Mouse (Mus musculus) embryo, embryonic 11 days (tissue): ENCODE measurements around the gene Irgq.

Experiments used
- DNase-seq: peaks from one replicate; pipeline ENCODE4 v3.0.0-alpha.2; 2015

The Irgq gene

DNA sequence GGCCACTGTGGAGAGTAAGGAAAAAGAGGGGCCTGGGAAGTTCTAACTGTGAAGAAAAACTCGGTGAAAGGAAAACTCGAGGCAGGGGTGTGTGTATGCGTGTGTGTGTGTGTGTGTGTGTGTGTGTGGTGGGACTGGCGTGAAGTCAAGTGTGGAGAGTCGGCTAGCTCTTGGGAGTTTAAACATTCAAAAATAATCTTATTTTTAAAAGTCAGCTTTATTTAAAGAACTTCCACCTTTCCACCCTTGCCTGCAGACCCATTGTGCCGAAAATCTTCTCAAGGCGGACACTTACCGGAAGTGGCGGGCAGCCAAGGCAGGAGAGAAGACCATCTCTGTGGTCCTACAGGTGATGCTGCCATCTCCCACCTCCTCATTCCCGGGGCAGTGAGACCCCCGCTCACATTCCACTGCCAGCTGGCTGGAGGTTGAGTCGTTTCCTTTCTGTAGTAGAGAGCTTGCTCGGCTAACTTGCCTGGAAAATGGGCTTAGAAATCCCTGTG lies 17.1 kb downstream of the Irgq start:
- DNase-seq, result no peak

DNA sequence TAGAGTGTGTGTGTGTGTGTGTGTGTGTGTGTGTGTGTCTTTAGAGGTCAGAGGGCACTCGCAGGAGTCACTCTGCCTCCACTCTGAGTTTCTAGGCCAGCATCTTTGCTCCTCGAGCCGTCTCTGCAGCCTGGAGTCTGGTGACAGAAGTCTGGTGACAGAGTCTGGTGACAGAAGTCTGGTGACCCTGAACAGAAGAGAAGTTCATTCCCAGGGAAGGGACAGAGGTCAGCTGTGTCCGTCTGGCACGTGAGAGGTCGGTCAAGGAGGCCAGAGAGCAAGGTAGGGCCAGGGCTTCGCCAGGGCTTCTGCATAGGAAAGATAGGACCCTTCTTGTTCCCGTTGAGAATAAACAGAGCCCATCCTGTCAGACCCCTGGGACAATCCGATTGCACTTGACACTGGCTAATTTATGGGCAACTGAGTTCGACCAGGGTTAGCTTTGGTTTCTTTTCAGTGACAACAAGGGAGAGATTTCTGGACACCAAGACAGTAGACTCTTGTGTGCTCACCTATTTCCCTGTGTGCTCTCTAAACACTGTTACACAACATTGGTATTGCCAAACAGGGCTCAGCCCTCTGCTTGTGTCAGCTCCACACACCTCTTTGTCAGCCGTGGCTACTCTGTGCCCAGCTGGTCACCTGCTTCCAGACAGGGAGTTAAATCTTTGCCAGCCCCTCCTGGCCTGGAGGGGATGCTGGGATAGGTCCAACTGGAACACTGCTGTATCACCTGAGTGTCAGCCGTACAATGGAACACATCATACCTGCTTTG lies 21.7 kb downstream of the Irgq start:
- no peak for DNase-seq

DNA sequence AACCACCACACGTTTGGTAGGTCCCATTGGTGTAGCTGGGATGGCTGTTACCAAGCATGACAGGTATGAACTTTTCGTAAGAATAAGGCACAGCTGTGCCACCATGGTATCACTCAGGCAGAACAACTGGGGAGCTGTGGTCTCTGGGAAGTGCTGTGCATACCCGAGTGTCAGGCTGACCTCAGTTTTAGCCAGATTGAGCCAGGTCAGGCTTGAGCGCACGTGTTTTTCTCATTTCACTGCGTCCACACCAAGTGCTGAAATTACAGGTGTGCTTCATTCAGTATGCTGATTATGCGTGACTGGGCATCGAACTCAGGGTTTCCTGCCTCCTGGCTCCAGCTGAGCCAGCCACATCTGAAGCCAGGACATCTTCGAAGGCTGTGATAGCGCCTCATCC lies 25.3 kb downstream of the Irgq start:
- DNase-seq, result no peak

DNA sequence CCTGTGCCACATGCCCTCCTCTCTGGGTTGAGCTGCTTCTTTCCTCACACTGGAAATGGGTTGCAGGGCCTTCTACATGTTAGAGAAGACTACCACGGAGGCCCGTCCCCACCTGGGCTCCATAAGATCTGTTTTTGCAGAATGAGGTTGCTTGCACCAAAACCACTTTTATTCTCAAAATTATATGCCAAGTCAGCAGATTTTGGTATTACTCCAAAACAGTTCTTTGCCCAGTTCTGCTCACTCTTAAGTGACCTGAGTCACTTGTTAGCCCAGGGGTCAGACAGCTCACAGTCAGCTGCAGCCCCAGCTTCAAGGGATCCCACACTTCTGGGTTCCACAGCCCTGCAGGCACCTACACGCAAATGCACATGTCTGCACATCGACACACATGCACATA lies 31.0 kb downstream of the Irgq start:
- no peak for DNase-seq

DNA sequence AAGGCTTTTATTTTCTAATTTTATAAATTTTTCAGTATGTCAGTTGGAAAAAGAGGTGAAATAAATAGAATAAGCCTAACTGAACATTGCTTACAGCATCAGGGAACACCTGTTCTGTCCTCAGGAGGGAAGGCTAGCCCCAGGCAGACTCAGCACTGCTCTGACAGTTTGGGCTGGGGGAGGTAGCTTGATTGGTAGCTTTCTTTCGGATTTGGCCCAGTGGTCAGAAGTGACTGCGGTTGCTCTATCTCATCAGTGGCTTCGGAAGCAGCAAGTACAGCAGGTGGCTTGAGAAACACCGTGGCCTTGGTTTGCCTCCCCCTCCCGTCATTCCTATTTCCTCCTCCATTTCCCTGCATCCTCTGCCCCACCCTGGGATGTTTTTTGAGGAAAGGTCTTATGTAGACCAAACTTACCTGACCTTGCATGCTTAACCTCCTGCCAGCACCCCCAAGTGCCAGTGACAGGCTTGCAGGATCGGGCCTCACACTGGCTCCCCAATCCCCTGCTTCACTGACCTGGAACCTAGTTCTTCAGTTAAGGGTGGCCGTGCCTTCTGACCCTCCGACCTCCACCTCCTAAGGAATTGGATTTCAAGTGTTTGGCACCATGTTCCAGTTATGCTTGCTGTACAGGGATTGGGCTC lies 32.8 kb downstream of the Irgq start:
- no peak for DNase-seq

DNA sequence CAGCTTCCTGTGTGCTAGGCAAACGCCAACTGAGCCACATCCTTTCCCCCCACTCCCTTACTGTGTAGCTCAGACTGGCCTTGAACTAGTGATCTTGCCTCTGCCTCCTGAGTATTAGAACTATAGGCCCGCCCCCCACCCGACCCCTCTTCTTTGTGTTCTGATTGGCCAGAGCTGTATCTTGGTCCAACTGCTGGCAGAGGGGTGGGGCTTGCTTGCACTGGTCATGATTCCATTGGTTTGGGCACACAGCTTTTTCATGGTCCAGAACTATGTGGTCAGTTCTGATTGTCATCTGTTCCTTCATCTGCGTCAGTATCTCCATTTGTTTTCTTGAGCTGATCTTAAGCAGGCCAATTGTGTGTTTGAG lies 33.3 kb downstream of the Irgq start:
- DNase-seq, result no peak

DNA sequence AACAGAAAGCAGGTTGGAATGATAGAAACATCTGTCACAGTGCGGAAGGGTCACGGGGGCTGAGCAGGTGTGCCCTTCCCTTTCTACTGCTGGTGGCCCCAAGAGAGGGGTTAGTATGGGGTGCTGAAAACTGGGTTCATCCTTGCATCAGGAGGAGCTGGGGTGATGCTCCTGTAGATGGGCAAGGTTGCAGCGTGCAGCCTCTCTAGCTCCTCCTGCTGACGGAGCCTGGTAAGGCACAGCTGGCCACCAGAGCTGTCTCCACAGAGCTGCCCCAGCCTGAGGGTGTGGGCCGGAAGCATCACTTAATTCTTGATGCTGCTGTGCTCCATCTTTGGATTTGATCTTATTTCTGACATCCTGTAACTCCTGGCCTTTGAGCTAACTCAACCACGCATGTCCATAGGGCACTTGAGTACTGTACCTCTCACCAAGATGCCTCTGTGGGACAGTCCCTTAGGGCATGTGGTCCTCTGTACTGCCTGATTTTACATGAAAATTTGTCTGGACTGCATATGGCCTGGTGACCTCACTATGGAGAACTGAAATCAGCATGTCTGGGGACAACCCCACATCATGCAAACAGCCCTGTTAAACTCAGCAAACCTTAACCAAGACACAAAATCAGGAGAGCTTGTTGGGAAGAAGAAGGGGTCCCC lies 34.2 kb downstream of the Irgq start:
- DNase-seq, result peak; percentile 67

DNA sequence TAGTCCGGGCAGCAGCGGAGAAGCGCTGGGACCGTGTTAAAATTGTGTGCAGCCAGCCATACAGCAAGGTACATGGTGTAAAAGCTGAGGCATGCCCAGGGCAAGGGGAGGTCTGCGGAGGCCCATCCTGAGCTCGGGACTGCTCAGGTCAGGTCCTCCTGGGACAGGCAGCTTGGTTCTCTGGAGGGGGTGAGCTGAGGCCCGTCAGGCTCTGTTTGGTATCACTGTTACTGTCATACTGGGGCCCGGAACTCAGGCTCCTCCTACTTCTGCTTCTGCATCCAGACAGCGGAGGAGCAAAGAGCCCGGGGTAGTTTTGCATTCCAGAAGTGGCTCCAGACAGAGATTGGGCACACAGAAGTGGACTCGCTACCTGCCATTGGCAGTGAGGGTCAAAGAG lies 35.1 kb downstream of the Irgq start:
- no peak for DNase-seq

DNA sequence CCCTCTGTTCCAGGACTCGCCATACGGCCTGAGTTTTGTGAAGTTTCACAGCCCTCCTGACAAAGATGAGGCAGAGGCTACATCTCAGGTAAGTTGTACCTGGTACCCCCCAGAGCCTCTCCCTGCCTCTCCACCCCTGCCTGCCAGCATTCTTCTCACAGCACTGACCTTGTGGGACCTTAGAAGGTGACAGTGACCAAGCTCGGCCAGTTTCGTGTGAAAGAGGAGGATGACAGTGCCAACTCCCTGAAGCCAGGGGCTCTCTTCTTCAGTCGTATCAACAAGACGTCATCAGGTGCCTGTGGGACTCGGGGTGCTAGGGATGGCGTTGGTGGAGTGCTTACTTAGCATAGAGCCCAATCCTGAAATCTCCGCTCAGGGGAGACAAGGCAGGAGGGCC lies 35.7 kb downstream of the Irgq start:
- no peak for DNase-seq

DNA sequence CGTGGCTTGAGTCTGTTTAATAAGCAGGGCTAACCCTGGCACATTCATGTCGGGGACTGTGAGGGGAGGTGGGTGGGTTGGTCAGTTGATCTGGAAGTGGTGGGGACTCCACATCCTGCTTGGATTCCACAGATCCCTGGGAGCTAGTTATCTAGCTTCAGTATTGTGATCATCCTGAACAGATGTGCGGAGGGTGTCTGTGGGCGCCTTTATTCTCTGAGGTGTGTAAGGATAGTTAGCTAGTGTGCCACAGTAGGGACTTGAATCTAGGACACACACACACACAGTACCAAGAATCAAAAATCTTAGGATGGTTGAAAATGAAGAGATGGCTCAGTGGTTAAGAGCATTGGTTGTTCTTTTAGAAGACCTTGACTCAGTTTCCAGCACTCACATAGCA lies 38.0 kb downstream of the Irgq start:
- DNase-seq, result no peak

DNA sequence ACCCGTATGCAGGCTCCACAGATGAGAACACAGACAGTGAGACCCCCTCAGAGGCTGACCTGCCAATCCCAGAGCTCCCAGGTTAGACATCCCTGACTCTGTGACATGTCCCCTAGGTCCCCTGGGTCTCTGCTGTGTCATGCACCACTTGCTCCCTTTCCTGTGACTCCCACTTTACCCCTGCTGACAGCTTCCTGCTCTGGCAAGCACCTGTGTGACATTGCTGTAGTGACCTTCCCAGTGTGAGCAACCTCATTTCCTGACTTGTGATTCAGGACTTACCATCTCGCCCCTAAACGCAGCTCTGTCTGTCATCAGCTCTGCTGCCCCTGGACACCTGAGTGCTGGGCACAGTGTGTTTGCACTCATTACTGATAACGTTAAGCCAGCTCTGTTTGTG lies 40.6 kb downstream of the Irgq start:
- no peak for DNase-seq

DNA sequence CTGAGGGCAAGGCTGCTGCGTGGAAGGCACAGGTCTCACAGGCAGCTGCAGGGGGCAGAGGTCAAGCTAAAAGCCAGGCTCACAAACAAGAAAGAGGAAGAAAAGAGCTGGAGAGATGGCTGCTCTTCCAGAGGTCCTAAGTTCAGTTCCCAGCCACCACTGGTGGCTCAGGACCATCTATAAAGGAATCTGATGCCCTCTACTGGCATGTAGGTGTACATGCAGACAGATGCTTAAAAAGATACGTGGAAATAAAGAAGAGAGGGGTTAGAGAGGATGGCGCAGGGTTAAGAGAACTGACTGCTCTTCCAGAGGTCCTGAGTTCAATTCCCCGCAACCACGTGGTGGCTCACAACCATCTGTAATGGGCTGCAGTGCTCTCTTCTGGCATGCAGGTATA lies 42.0 kb downstream of the Irgq start:
- DNase-seq, result peak; percentile 52

DNA sequence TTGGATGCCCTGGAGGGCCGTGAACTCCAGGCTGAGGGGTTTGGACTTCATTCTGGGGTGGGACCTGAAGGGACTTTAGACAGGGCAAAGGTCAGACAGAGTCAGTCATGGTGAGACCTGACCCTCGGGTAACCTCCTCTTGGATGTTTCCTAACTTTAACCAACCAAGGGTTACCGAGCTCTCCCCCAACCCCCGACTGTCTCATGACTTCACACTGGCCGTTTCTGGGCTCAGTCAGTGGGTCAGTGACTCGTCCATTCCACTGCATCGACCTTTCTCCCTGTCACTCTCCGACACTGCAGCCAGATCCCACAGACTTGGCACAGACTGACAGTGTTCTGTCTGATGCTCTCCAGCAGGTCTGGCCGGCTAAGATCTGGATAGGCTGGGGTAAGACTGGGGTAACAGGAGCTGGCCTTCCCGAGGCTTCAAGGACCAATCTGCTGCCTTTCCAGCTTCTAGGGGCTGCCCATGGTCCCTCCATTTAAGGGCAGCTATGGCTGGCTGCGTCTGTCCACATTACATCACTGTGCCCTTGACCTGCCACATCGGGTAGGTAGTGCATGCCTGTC lies 43.8 kb downstream of the Irgq start:
- DNase-seq, result no peak

DNA sequence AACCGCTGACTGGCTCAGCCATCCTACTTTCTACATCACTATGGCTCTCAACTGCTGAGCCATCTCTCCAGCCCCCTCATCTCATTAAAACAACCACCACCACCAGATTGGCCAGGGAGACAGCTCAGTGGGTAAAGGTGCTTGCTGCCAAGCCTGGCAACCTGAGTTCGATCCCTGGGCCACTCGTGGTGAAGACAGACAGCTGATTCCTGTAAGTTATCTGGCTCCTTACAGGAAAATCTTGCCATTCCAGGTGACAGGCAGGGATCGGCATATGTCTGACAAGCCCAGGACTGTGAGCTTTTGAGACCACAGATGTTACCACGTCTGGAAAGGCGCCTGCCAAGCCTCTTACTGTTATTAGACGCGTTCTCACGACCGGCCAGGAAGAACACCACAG lies 47.3 kb downstream of the Irgq start:
- no peak for DNase-seq

DNA sequence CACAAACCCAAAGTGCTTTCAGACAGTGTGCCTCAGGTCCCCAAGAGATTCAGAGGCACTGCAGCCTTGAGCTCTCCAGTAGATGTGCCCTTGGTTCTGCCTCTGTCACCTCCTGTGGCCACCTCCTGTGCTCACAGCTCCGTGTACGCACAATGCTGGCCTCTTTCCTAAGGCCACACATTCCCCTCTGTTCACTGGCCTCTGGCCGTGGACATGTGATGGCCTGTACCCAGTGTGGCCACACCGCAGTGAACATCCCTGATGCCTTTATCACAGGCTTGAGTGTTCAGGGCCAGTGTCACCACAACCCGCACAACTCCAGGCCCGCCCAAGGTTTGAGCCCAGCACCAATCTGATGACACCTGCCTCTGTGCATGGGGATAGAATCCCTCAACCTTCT lies 54.4 kb downstream of the Irgq start:
- no peak for DNase-seq

DNA sequence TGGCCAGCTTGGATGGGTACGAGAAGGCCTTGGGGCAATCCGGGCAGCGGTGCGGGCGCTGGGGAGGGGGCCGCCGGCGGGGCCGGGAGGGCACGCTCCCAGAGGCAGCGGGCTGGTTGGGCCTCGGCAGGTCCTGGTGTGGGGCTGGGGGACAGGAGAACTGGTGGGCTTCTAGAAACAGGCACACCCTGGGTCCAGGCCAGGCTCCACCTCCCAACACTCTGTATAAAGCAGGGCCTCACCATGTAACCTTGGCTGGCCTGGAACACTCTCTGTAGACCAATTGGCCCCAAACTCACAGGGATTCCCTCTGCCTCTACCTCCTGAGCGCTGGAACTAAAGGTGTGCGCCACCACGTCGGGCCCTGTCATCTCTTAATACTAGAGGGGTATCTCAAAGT lies 55.5 kb downstream of the Irgq start:
- DNase-seq, result no peak

DNA sequence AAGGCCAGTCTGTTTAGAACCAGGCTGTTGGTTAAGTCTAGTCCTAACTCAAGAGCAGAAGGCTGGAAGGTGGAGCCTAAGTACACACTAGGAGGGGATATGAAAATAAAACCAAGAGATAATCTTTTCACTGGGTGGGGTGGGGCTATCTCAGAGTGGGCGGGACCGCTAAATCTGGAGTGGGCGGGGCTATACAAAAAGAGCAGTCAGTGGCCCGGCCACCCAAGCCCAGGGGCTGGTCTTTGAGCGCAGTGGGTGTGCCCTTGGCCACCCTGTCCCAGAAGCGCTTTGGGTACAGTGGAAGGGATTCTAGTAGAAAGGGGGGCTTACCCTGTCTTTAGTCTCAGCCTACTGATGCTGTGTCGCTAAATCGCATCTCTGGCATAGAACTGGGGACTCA lies 56.3 kb downstream of the Irgq start:
- peak; percentile 28 for DNase-seq

DNA sequence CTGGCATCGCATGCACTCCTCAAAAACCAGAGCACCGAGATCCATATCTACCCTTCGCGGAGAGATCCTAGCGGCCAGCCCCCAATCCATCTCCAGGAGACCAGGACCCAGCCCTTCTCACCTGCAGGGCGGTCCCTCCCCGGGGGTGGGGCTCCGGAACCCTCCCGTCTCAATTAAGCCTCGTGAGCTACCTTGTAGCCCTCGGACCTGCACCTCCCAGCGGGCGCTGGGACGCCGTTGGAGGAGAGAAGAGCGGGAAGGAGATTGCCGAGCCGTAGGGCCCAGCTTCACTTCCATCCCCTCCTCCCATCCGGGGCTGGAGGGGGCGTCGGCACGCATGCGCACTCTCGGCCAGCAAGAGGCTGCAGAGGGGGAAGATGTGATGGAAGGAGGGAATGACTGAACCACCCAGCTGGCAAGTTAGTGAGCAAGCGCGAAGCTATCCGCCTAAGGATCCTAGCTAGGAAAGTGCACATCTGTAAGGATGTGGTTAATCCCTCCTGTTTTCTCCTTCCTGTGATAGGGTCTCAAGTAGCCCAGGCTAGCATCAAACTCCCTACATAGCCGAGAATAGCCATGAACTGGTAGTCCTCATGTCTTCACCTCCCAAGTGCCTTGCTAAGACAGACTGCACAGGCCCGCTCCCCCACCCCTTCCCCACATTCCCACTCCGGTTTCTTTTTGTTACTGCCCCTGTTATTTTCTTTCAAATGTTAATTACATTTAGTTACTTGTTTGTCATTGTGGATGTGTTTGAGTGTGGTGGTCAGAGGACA lies 57.0 kb downstream of the Irgq start, which contains the start of the genes Ethe1 and Zfp575:
Gene Ethe1 (plus strand): TSS at position 214 of the 776 bp plus-strand sequence.
Gene Zfp575 (minus strand): TSS at position 312 of the 776 bp plus-strand sequence.
- peak; percentile 84 for DNase-seq
